Mouse (Mus musculus) thymus, postnatal 0 days (tissue): Measurements from ENCODE around the gene Slc22a1. TPM values are rescaled to one million over a fixed set of nuclear protein-coding genes. Genes with fewer than 3 reads are reported as not detected.

Source experiments
- DNase-seq: peaks from one replicate; pipeline ENCODE4 v3.0.0-alpha.2; 2015; ENCODE audit warnings: low spot score
- polyA plus RNA-seq: library from polyadenylated mRNA; unstranded; fragments of >200 nt; fragmentation: Nextera tagmentation; extraction: Ambion mirVana; gene quantifications from 2 replicates; pipeline ENCODE4 v1.2.1, GENCODE M21; 2015

Gene Slc22a1
- polyA plus RNA-seq, result 0.08 and 0.49 TPM in 2 replicates

DNA sequence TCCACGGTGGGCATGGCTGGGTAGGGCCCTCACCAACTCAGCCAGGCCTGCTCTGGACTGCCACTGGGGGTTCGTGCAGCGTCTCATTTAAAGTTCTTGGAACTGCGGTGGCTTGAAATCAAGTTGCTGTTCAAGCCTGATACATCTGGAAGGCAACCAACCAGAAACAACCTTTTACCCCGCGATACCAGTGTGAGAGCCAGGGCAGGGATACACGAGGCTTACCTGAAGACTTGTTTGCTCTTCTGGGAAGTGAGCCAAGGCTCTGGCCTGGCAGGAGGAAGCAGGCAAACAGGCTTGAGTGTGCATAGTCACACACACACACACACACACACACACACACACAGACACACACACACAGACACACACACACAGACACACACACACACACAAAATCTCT, at the start of gene Slc22a1:
Slc22a1 (minus strand) TSS at position 184 of the 400 bp plus-strand sequence.
- DNase-seq, result no peak

DNA sequence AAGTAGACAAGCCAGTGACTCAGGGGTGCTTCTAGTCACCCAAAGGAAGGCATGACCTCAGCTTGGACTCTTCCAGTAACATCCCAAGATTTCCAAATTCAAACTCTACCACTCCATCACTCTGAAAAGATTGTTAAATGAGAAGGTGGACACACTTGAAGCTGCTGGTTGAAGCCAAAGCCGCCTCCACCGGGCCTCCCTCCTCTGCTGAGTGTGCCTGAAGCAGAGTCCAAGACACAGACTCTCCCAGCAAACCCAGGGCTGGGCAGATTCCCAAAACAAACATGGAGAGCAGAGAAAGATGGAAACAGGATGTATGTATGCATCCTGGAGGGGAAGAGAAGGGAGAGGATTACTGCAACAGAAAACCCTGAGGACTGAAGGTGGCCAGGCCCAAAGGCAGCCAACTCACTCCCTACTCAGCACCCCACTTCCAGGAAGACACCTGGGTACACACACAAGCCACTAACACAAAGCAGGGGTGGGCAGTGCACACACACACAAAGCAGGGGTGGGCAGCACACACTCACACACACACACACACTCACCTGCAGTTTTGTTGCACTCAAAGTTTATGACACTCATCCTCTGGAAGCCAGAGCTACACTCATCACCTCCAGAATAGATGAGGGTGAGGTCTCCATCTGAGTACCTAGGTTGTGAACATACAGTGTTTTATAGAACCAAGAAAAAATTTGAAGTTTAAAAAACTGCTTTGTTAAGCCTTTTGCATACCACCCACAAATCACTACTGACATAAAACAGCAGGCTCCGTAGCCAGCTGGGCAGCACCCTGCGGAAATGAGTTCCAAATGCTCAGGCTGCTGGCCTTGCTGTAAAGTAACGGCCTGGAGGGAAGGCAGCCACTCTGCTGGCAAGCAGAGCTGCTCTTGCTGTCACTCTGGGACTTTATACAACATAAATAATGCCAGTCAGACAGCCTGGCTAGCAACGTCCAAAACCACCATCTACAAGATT, 49.4 kb upstream of the Slc22a1 start:
- no peak for DNase-seq

DNA sequence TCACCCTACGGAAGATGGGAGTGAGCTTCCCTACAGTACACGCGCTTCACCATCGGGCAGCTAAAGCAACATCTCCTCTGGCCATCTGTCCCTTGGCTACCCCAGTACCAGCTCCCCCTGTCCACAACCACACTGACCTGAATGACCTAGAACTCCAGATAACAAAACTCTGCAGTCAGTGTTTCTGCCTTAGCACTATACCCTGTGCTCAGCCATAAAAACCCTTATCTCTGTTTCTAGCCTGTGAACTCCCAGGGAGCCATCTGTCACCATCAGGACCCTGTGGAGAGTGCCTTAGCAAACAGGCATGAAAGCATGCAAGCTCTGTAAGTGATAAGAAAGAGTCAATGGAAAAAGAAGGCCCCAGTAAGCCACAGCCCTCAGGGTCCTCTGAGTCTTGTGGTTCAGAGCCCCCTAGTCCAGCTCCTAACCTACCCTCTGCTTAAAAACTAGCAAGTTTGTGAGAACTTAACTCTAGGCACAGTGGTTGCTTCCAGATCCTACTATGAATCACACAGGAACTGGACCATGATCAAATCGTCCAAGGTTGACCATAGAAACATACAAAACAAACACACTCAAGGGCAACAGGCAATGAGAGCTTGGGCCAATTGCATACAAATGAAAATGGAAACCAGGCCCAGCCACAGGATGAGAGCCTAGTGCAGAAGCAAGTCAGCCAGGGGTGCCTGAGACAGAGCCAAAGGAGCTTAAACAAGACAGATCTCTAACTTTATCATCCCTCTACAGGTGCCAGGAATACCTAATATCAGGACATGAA, 48.5 kb upstream of the Slc22a1 start:
- no peak for DNase-seq

DNA sequence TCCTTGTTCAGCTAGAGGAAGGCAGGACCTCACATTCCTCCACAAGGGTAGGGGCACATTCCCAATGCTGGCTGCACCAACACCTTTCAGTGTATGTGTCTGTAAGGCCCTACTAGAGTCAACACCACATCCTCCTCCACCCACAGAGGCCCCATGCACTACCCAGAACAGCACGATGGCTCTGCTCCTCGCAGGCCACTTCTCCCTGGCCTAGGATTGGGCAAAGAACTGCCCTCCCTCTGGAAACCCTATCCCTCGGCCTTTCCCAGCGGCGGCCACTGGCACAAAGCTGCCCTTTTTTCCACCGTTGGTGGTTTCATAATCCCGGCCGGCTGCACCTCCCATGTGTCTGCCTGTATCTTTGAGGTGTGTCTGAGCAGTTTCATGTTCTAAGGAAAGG, 47.0 kb upstream of the Slc22a1 start:
- DNase-seq, result no peak

DNA sequence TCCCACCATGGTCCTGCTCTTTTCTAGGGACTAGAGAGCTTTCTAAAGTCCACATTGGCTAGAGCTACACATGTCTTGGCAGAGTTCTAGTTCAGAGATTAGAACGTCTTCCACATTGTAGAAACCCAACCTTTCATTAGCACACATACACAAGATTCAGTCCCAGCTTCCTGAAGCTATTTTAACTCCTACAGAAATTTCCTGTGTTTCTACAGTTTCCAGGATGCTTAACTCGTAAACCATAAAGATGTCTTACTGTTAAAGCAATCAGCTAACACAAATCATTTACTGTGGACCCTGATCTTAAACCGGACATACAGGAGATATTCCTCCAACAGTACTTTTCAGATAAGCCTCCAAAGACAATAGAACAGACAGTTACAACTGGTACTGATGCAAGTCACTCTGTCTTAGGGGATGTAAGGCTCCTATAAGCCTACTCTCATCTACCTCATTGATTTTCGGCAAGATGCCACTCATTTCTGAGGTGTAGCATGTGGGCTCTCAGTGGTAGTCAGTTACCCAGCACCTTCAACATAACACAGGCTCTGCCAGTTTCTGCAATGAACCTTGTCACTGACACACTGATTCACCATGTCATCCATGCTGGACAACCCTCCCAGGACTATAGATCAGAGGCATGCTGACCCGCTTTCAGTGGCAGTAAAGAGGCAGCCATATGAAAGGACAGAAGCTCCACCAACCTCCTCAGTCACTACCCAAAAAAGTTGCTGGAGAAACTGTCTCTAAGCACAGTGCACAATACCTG, 45.7 kb upstream of the Slc22a1 start:
- no peak for DNase-seq

DNA sequence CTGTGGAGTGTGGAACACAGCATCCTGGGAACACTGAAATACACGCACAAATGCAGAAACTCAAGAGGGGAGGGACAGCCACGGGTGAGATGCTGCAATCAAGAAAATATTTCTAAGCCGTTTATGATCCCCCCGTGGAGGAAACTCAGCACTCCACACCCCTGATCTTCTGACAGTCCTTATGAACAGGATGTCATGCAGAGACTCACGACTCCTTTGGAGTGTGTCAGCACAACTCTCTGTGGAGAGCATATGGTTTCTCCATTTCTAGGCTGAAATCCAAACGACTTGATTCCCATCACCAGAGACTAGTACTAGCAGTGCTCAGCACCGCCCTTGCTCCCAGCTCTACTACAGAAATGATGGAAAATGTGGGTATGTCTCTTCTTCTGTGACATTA, 42.6 kb upstream of the Slc22a1 start:
- no peak for DNase-seq

DNA sequence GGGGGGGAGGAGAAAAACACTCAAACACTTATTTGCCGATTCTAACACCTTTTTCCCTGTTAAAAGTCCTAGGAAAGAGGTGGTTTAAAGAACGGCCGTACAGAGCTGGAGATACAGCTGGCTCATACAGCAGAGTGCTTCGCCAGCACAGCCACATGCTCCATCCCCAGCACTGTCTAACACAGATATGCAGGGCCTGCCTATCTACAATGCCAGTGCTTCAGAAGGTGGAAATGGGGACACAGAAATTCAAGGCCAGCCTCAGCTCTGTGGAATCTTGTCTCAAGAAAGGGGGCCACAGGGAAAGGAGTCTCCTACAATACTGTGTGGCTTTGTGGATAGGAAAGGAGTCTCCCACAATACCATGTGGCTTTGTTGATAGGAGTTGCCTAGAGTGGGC, 41.8 kb upstream of the Slc22a1 start:
- DNase-seq, result no peak

DNA sequence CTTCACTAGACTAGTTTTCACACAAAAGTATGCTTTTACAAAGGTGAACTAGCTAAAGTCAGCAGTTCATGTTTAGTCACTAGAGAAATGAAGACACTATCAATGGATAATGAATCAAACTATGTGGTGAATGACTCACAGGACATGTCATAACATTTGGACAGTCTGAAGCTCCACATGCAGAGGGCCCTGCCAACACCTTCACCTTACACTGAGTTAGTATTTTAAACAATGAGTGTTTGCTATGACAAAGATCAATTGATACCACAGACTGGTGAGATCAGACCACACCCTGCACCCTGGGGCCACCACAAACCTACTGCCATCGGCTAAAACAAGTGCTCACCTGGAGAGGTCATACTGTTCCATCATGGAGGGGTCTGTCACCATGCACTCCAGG, 39.4 kb upstream of the Slc22a1 start:
- no peak for DNase-seq

DNA sequence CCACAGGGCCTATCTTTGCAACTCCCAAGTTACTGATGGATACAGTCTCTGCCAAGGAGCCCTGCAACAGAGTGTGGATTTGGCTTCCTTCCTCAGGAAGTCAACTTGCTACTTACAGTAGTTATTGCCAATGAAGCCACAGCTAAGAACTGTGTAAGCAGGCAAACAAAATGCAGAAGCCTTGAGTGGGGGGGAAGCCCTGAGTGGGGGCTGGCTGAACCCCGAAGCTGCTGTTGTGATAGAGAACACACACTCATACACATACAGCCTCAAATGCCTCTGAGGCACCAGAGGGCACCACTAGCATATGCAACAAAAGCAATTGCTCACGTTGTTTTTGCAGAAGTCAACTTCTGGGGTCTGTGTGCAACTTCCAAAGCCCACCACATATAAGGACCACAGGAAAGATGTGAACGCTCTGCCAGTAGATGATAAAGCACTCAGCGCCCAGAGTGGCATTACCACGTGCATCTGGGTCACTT, 38.5 kb upstream of the Slc22a1 start:
- peak; percentile 26 for DNase-seq

DNA sequence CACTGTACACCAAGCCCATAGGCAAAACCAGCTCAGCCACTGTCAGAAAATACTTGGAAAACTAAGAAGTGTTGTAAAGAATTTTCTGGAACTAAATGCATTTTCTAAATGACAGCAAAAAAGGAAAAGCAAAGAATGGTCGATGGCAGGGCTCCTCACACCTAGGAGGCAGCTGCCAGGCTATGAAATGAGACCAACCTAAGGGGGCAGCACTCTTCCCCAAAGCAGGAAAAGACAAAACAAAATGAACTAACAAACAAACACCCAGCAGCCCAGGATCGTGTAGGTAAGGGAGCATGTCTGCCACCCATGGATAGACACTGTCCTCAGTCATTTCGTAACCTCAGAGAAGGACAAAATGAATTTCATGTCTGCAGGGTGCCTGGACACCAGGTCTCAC, 37.4 kb upstream of the Slc22a1 start:
- no peak for DNase-seq

DNA sequence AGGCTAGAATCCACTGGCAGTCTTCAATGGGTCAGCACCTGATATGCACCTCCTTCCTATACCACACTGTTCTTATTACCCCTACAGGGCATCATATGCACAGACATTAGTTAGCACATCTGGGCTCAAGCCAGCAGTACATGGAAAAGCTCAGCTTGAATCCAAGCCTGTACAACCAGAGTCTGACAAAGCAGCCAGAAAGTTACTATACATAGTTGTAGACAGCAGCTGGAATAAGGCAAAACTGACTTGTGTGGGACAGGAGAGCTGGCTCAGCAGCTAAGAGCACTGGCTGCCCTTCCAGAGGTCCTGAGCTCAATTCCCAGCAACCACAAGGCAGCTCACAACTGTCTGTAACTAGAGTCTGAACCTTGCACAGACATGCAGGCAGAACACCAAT, 36.6 kb upstream of the Slc22a1 start:
- no peak for DNase-seq

DNA sequence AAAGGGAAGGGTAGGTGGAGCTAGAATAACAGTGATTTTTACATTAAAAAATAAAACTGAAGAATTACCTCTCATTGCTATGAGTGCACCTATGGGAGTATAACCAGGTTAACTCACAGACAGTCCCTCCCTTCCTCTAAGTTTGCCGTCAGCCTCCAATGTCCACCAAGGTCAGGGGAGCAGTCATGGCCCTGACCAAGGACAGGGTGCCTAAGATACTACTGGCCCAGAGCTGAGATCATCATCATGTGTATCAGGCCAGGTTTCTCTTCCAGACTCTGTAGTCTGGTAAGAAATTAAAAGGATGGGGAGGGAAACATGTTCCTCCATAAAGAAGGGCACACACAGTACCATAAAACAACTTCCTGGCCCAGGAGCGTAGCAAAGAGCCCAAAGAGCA, 35.3 kb upstream of the Slc22a1 start:
- DNase-seq, result no peak

DNA sequence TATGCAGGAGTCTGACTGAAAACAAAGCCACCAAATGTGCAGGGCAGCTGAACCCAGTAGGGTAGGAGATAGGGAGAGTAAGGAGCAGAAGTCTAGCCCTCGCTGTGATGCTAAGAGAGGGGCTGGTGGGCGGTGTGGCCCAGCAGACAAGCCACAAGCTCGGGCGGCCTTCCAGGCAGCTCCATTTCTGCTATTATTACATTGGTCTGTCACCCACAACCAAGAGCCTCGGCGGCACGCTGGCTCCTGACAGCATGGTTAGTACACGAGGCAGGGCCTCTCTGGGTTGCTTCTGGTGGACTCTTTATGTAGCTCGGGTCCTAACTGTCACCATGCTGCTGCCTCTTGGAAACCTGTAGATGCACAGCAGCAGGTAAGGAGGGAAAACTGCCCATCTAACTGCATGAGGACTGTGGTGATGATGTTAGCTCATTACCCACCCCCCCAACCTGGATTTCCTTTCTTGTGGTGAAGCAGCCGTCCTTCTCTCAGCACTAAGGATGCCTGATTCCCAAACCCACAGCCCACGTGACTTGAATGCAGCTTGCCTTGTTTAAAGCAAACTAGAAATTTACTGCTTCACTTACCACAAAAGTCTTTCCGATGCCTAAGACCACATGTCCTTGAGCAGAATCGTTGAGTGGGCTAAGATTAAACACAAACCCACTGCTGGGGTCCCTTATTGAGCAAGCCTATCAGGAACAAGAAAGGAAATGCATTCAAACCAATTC, 34.6 kb upstream of the Slc22a1 start:
- no peak for DNase-seq

DNA sequence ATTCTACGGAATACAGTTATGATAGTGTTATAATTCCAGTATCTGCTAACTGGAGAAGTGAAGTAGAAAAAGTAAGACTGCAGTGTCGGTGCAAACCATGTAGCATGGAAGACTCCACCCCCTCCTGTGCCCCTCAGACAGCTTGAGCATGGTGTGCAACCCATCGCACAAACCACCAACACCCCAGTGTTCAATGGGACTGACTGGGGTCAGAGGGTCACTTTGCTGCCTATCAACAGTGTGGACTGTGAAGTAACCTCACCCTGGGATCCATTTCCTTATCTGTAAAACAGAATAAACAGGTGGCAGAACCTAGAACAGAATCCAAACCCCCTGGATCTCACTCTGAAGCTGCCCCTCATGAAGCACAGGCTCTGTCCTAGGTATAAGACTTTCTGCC, 32.8 kb upstream of the Slc22a1 start:
- no peak for DNase-seq

DNA sequence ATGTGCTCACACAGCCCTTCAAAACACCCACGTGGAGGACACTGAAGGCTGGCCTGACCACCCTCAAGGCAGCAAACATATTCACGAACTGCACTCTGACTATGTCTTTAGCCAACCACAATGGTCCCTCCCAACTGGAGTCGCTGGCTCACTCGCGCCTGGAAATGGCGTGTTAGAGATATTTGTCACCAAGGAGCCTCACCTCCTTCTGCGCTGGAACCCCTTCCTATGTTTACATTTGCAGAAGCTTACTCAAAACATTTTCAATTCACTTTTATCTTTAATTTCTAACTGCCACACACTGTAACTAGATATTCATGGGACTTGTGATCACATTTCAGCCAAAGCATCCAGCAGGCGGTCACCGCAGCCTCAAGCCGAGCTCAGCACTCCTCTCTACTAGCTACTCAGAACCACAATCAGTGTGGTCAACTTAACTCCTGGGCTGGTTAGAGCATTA, 31.0 kb upstream of the Slc22a1 start:
- DNase-seq, result no peak

DNA sequence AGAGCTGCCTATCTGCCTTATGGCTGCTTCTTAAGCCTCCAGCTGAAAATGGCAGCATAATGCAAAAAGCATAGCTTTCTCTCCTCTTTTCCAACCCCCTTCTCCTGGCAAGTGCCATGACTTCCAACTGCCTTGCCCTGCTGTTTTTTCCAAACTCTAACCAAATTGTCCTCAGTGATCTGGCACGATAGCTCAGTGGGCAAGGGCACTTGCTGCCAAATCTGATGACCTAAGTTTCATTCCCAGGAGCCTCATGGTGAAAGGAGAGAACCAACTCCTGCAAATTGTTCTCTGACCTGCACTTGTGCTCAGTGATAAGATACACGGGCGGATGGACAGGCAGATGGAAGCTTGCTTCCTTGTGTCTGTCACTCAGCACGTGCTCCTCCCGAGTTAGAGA, 27.3 kb upstream of the Slc22a1 start:
- no peak for DNase-seq

DNA sequence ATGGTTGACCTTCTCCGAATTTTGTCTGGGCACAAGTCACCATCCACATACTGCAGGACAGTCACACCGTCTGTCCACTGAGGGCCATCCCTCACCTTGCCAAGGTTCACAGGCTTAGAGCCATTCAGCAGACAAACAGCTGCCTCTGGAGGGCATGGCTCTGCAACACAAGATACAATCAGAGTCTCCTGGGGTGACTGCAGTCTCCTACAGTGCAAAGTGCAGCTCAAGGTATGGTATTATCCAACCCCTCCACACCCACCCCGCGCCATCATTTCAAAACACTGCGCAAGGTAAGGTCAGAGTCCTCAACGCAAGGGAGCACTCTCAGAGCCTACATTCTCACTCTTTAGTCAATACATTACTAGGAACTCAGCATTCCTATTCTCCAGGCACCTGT, 24.7 kb upstream of the Slc22a1 start:
- DNase-seq, result no peak

DNA sequence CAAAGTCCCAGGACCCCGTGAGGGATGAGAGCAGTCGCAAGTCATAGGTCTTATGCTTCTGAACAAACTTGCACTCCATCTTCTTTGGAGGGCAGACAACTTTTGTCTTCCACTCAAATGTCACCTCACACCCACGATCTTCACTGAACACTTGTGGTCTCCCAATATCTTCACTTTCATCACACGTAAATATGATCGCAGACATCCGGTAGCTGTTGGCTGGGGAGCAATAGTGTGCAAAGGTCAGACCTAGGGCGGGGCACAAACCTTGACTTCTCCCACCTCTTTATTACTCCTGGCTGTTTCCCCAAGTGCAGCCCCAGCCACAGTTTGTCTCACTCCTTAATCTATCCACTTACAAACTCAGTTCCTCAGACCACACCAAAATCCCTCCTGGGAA, 16.3 kb upstream of the Slc22a1 start:
- DNase-seq, result no peak

DNA sequence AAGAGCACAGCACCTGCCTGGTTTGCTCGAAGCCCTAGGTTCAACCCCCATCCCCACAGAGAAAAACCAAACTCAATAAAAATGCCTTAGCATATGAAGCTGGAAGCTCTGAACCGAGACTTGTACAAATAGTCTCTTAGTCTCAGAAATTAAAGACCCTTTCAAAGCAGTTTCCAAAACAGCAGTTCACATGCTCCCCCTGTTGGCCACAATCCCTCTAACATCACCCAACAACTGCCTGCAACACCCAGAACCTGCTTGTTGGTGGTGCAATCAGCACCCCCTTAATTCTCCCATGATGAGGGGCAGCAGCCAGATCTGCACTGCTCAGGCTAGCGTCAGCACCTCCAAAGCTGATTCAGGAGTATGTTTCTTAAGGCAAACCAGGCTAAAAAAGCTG, 13.9 kb upstream of the Slc22a1 start:
- DNase-seq, result peak; percentile 59

DNA sequence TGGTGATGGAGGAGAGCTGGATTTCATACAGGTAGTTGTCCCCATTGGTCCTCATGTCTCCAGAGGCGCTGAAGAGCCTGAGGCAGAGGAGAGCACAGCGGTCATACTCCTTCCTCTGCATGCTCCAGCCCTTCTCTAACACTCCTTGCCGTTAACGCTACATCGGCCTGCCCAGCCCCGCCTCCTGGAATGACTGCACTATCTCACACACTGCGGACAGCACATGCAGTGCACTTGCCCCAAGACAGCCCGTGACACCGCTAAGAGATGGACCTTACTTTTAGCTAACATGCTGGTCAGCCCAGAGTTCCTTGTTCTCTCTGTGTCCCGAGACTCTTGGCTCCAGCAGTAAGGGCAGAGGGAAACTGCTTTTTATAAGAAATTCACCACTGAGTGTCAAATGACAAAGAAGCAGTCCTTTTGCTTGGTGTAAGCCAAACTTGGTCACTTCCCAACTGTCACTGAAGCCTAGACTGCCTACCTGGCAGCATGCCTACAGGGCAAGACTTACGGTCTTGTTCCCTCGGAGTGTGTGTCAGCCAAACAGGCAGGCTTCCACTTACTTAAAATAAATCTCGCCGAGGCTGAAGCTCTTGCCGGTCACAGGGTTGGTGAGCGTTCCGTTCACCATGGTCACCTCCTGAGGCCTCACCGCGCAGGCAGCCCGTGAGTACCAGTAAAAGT, 12.9 kb upstream of the Slc22a1 start:
- no peak for DNase-seq
